Mouse (Mus musculus): ENCODE measurements at regions not wholly inside any gene's neighbourhood (a gene's known extent, or its start where the extent isn't known, plus 50 kb on each side); places are given as distances from the start of the nearest gene placed in this dataset.
A peak's percentile ranks its signal among the peaks of the same experiment; 100 is the strongest.
"Not testable (repeated sequence)": the region's sequence is repeated elsewhere in the genome, so short reads cannot be mapped to it uniquely, and the experiment has no call there.

DNA sequence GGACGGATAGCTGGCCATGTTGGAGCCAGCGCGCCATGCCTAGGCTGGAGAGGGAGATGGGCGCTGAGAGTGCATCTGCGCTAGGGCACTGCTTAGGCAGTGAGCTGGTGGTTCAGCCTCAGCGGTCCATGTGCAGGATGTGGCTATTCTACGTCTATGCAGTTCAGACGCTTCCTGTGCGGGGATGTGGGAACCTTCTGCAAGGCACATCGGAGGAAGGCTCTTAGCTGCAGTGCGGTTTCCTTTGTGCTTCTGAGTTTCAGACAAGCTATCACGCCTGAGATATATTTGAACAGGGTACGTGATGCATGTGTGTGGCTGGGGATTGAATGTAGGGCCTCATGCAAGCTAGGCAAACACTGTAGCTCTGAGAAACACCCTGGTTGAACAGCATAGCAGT, 54.4 kb upstream of the Lrpprc start:
- DNase-seq = peak; percentile 84

- DNase-seq = no peak
These were observed 55.6 kb upstream of the Lrpprc start for GRCm38 (mm10) chr17:84846141-84846540.

GRCm38 (mm10) chr17:84848385-84849030, 57.9 kb upstream of the Lrpprc start:
- DNase-seq = no peak

GRCm38 (mm10) chr17:84849031-84849405, 58.4 kb upstream of the Lrpprc start:
- DNase-seq = no peak

- no peak for DNase-seq
These were observed 59.9 kb upstream of the Lrpprc start for GRCm38 (mm10) chr17:84850464-84850863.

DNA sequence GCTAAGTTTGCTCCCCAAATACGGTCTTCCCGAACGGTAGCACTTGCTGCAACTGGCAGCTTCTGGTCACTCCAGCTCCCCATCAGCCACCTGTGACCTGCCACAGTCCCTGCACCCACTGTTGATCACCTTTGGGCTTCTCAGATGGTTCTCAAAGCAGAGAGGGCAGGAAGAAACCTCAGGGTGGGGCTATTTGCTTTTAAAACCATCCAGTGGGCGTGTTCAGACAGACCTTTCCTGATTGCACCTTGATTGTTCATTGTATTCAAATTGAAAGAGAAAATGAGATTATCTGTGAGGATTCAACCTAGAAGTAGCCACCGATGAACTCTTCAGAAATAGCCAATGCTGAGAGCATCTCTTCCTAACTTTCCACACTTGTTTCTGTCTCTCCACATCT, 60.3 kb upstream of the Lrpprc start:
- no peak for DNase-seq

GRCm38 (mm10) chr17:84856971-84857370, 66.4 kb upstream of the Lrpprc start:
- DNase-seq = no peak

DNA sequence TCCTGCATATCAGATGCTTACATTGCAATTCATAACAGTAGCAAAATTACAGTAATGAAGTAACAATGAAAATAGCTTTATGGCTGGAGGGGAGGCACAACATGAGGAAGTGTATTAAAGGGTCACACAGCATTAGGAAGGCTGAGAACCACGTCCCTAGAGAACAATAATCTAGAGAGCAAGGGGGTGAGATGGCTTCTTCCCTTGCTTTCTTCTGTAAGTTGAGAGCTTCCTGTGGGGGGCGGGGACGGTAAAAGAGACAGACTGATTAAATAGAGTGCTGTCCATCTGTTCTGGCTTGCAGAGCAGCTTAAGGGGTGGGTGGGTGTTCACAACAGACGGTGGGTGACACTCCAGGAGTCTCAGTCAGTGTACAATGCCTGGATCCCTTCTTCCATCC, 68.2 kb upstream of the Lrpprc start:
- DNase-seq = peak; percentile 69

DNA sequence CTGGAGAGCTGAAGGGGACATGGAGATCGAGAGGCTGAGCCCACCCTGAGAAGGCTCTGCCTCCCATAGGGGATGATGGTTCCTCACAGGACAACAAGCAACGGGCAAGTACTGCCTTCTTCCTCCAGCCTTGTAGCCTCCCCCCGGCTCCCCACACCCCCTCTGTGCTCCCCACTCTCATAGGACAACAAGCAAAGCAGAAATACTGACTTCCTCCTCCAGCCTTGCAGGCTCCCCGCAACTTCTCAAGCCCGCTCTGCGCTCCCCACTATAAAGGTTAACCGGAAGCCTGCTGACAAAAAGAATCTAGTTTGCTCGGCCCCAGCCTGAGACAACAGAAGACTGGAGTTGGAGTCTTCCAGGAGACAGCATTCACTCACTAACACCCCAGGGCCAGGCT, 69.3 kb upstream of the Lrpprc start:
- peak; percentile 74 for DNase-seq

DNA sequence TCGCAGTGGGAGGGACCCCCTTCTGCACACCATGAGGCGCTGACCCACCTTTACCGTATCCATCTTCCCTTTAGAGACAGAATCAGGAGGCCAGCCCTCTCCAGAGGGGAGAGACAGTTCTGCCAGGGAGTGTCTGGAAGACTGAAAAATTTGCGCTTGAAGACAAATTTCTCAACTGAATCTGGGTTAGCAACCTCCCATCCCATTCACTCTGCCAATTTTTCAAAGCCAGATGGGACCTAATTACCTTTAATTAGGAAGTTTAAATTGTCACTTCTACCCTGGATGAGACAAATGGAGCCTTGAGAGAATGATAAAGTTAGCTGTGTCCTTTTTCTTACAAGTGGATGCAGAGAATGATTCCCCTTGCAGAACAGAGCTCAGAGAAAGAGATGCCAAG, 70.2 kb upstream of the Lrpprc start:
- no peak for DNase-seq

- not testable (repeated sequence) for DNase-seq
These were observed 73.6 kb upstream of the Lrpprc start for GRCm38 (mm10) chr17:84864231-84864630.

DNA sequence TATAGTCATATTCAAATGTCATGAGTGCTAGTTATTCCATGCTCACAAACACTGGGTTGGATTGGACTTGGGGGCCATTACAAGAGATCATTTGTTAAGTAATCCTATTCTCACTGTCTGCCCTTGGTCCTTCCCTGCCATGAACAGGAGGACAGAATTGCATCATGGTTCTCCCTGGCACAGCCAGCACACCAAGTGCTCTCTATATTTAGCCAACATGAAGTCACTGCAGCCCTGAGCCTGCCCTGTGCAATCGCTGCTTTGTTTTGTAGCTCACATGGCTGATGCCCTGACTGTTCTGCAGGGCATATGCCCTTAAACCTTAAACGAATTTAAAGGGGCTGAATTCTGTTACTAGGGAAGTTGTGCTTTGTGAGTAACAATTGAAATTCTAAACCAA, 74.6 kb upstream of the Lrpprc start:
- DNase-seq = no peak

- DNase-seq = no peak
These were observed 75.0 kb upstream of the Lrpprc start for GRCm38 (mm10) chr17:84865566-84865965.

GRCm38 (mm10) chr17:84869074-84869722, 78.6 kb upstream of the Lrpprc start:
- DNase-seq = no peak

- no peak for DNase-seq
These were observed 83.0 kb upstream of the Lrpprc start for GRCm38 (mm10) chr17:84873554-84873953.

DNA sequence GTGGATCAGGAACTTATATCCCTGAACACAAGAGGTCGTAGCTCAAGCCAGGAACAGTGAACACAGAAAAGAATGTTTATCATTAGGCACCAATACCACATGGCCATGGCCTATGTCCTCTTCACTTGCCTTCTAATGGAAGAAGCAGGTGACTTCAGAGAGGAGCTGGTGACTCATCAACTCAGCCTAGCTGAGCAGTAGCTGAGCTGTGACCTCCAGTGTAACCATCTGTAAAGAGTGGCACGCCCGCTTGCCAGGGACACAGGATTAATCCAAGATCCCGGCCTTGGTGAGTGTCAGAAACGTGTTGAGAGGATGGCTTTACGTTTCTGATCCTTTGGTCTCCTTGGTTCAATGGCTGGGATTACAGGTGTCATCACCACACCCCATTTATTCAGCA, 82.0 kb upstream of the Ppm1b start:
- DNase-seq = no peak

DNA sequence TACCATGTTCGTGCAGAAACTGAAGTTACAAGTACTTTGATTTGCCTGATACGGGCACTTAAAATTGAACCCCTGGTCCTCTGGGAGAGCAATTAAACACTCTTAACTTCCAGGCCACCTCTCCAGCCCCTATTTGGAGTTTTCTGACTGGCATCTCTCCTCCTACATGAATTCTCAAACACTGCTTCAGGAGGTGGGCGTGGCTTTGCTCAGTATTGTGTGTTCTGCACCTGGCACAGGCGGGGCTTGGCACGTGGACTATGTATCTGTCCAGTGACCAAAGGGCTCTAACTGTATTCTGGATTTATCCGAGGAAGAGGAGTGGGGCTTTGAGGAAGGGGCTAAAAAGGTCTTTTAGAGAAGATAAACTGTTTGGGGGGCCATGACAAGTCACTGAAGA, 81.5 kb upstream of the Ppm1b start:
- DNase-seq = no peak

- no peak for DNase-seq
These were observed 80.5 kb upstream of the Ppm1b start for GRCm38 (mm10) chr17:84876037-84876436.

GRCm38 (mm10) chr17:84877176-84877863, 79.2 kb upstream of the Ppm1b start:
- DNase-seq = no peak

DNA sequence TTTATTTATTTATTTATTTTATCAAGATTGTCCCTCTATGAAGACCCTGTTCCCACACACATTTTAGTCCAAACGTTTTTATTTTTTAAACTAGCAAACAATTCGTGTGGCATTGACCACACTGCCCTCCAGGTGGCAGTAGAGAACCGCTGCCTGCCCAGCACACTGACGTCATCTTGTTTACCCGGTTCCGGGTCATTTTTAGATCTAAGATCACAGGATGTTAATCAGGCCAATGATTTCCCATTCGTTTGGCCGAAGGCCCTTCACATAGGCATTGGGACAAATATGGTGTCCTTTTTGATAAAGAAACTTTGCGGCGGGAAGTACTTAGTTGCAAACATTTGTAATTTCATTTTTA, 78.7 kb upstream of the Ppm1b start:
- DNase-seq = peak; percentile 75

- no peak for DNase-seq
These were observed 78.2 kb upstream of the Ppm1b start for GRCm38 (mm10) chr17:84878316-84878715.

GRCm38 (mm10) chr17:84879146-84879545, 77.4 kb upstream of the Ppm1b start:
- no peak for DNase-seq

DNA sequence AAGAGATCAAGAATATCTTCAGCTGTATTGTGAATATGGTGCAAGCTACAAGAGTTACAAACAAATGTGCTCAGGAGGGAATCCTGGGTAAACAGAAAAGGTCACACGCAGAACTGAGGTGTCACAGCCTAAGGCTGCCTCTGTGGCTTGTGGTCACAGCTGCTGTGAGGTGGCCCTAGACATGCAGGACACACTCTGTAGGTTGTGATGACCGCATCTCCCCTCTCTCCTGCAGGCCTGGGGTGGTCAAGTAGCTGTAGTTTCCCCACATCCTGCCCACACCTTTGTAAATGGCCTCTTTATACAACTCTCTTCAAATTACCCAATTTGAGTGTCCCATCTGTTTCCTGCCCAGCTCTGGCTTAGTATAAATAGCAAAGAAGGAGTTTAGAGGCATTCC, 75.6 kb upstream of the Ppm1b start:
- no peak for DNase-seq

- DNase-seq = peak; percentile 42
These were observed 68.0 kb upstream of the Ppm1b start for GRCm38 (mm10) chr17:84888525-84888924.
